Mouse (Mus musculus): ENCODE measurements around the gene Mup9. TPM values are rescaled to one million over a fixed set of nuclear protein-coding genes. Genes with fewer than 3 reads are reported as not detected.
"Not testable (repeated sequence)": the region's sequence is repeated elsewhere in the genome, so short reads cannot be mapped to it uniquely, and the experiment has no call there.

Gene Mup9
- polyA plus RNA-seq (2012; ENCODE audit: insufficient read depth, insufficient read length, low replicate concordance, missing spikeins): not detected in 2 replicates

DNA sequence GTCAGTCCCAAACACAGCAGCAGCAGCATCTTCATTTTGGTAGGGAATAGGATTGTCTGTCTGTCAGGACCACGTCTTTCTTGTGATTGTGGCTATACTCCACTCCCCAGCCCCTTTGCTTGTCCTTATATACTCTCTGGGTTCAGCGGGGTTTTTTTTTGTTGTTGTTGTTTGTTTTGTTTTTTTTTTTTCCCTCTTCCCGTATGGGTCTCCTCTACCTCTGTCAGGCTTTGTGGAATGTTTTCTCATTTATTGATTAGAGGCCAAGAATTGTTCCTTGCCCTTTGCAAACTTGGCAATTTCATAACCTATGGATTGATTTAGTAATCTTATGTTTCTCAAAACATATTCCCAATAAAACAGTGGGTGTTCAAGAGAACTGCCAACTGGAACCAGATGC is at the start of gene Mup9:
Gene Mup9 (minus strand): TSS at position 101 of the 400 bp plus-strand sequence.
- 89% methylated on average over 3 of the region's 3 CpGs for WGBS
- not testable (repeated sequence) for H3K27ac ChIP-seq (ENCODE audit: insufficient read depth, low read depth, low read length); H3K4me3 ChIP-seq (ENCODE audit: insufficient read depth, low read depth, low read length); H3K4me1 ChIP-seq (ENCODE audit: control insufficient read depth, insufficient read depth, low read length)

Other genes with a start within 250 kb of the Mup9 start
- not detected in 2 replicates for gene Mup8, start 199.4 kb downstream of the Mup9 start, polyA plus RNA-seq (2012; ENCODE audit: insufficient read depth, insufficient read length, low replicate concordance, missing spikeins)
- not detected in 2 replicates for gene Mup1, start 80.0 kb upstream of the Mup9 start, polyA plus RNA-seq (2012; ENCODE audit: insufficient read depth, insufficient read length, low replicate concordance, missing spikeins)
- not detected in 2 replicates for gene Mup10, start 160.2 kb upstream of the Mup9 start, polyA plus RNA-seq (2012; ENCODE audit: insufficient read depth, insufficient read length, low replicate concordance, missing spikeins)
- gene Mup11, start 240.5 kb upstream of the Mup9 start, polyA plus RNA-seq (2012; ENCODE audit: insufficient read depth, insufficient read length, low replicate concordance, missing spikeins): not detected in 2 replicates